Mouse (Mus musculus): Measurements from ENCODE around the gene Atp23. TPM values are rescaled to one million over a fixed set of nuclear protein-coding genes. Genes with fewer than 3 reads are reported as not detected.

Atp23 gene
- polyA plus RNA-seq, 1 experiment from 2014 or later: 16.5 TPM

GRCm38 (mm10) chr10:126931123-126931759 lies 30.1 kb upstream of the Atp23 start:
- Histone ChIP-seq H3K4me2 (replicated peaks; ENCODE audit: low read depth, low read length) (no peak overlapping the region), H3K27ac (ENCODE audit: low read length) (peak overlapping the region; percentile 92), H3K36me3 (ENCODE audit: insufficient read depth, low read length) (no peaks in the 10 kb centered on the region), H3K4me1 (ENCODE audit: insufficient read depth, low read length) (peaks cover 64% of the 10 kb centered on the region), H3K9ac (replicated peaks; ENCODE audit: low read length) (peak overlapping the region; percentile 13), H3K27me3 (ENCODE audit: insufficient read depth, low read length) (no peaks in the 10 kb centered on the region), H3K4me3 (ENCODE audit: low read length) (no peak overlapping the region), H3K9me3 (ENCODE audit: low read length) (no peaks in the 10 kb centered on the region)
- WGBS: 47% methylated on average over 8 of the region's 8 CpGs
- ATAC-seq (ENCODE audit: low FRiP score, low TSS enrichment): peak; percentile 1; the same call in 1 of the 2 replicates

- Histone ChIP-seq H3K9ac (replicated peaks; ENCODE audit: low read length) (peak overlapping the region; percentile 58), H3K4me2 (replicated peaks; ENCODE audit: low read depth, low read length) (peak overlapping the region; percentile 32), H3K9me3 (ENCODE audit: low read length) (no peaks in the 10 kb centered on the region), H3K27me3 (ENCODE audit: insufficient read depth, low read length) (no peaks in the 10 kb centered on the region), H3K4me1 (ENCODE audit: insufficient read depth, low read length) (peaks cover 59% of the 10 kb centered on the region), H3K4me3 (ENCODE audit: low read length) (no peak overlapping the region), H3K27ac (ENCODE audit: low read length) (peak overlapping the region; percentile 96), H3K36me3 (ENCODE audit: insufficient read depth, low read length) (no peaks in the 10 kb centered on the region)
- ATAC-seq (ENCODE audit: low FRiP score, low TSS enrichment): peak; percentile 70
- WGBS: 27% methylated on average over 15 of the region's 15 CpGs
These were observed 29.3 kb upstream of the Atp23 start for GRCm38 (mm10) chr10:126930270-126931121.

GRCm38 (mm10) chr10:126929543-126929942 lies 28.4 kb upstream of the Atp23 start:
- no peaks in the 10 kb centered on the region for H3K27me3 ChIP-seq (ENCODE audit: insufficient read depth, low read length)
- H3K27ac ChIP-seq (ENCODE audit: low read length): peak overlapping the region; percentile 91; the same call in 1 of the 2 replicates
- H3K4me2 ChIP-seq (replicated peaks; ENCODE audit: low read depth, low read length): no peak overlapping the region
- no peak for ATAC-seq (ENCODE audit: low FRiP score, low TSS enrichment)
- H3K4me1 ChIP-seq (ENCODE audit: insufficient read depth, low read length): peaks cover 50% of the 10 kb centered on the region
- H3K4me3 ChIP-seq (ENCODE audit: low read length): no peak overlapping the region
- H3K36me3 ChIP-seq (ENCODE audit: insufficient read depth, low read length): no peaks in the 10 kb centered on the region
- no peaks in the 10 kb centered on the region for H3K9me3 ChIP-seq (ENCODE audit: low read length)
- H3K9ac ChIP-seq (replicated peaks; ENCODE audit: low read length): no peak overlapping the region
- WGBS: 59% methylated on average over 3 of the region's 3 CpGs

- Histone ChIP-seq H3K4me1 (ENCODE audit: insufficient read depth, low read length) (peaks cover 50% of the 10 kb centered on the region), H3K27ac (ENCODE audit: low read length) (peak overlapping the region; percentile 91)
- WGBS: 20% methylated on average over 12 of the region's 12 CpGs
These were observed 27.7 kb upstream of the Atp23 start for GRCm38 (mm10) chr10:126928819-126929206.

GRCm38 (mm10) chr10:126928011-126928818 lies 27.1 kb upstream of the Atp23 start:
- Histone ChIP-seq H3K4me2 (replicated peaks; ENCODE audit: low read depth, low read length) (peak overlapping the region; percentile 92), H3K4me3 (ENCODE audit: low read length) (peak overlapping the region; percentile 58), H3K36me3 (ENCODE audit: insufficient read depth, low read length) (no peaks in the 10 kb centered on the region), H3K9ac (replicated peaks; ENCODE audit: low read length) (peak overlapping the region; percentile 82), H3K27ac (ENCODE audit: low read length) (peak overlapping the region; percentile 91), H3K27me3 (ENCODE audit: insufficient read depth, low read length) (no peaks in the 10 kb centered on the region), H3K9me3 (ENCODE audit: low read length) (no peaks in the 10 kb centered on the region), H3K4me1 (ENCODE audit: insufficient read depth, low read length) (peaks cover 50% of the 10 kb centered on the region)
- under 1% methylated on average over 39 of the region's 39 CpGs for WGBS
- peak; percentile 62 for ATAC-seq (ENCODE audit: low FRiP score, low TSS enrichment)

More at GRCm38 (mm10) chr10:126928819-126929206, 27.7 kb upstream of the Atp23 start:
- no peaks in the 10 kb centered on the region for H3K9me3 ChIP-seq (ENCODE audit: low read length)
- ATAC-seq (ENCODE audit: low FRiP score, low TSS enrichment): no peak
- H3K9ac ChIP-seq (replicated peaks; ENCODE audit: low read length): peak overlapping the region; percentile 82
- peak overlapping the region; percentile 92 for H3K4me2 ChIP-seq (replicated peaks; ENCODE audit: low read depth, low read length)
- no peaks in the 10 kb centered on the region for H3K27me3 ChIP-seq (ENCODE audit: insufficient read depth, low read length)
- peak overlapping the region; percentile 58 for H3K4me3 ChIP-seq (ENCODE audit: low read length)
- no peaks in the 10 kb centered on the region for H3K36me3 ChIP-seq (ENCODE audit: insufficient read depth, low read length)

- ATAC-seq (ENCODE audit: low FRiP score, low TSS enrichment): no peak
These were observed 26.2 kb upstream of the Atp23 start for GRCm38 (mm10) chr10:126927101-126927961.

GRCm38 (mm10) chr10:126925391-126925790 lies 24.2 kb upstream of the Atp23 start:
- Histone ChIP-seq H3K36me3 (ENCODE audit: insufficient read depth, low read length) (no peaks in the 10 kb centered on the region), H3K9ac (replicated peaks; ENCODE audit: low read length) (no peak overlapping the region), H3K4me1 (ENCODE audit: insufficient read depth, low read length) (peaks cover 35% of the 10 kb centered on the region), H3K4me2 (replicated peaks; ENCODE audit: low read depth, low read length) (no peak overlapping the region), H3K27me3 (ENCODE audit: insufficient read depth, low read length) (no peaks in the 10 kb centered on the region), H3K27ac (ENCODE audit: low read length) (no peak overlapping the region), H3K4me3 (ENCODE audit: low read length) (no peak overlapping the region), H3K9me3 (ENCODE audit: low read length) (no peaks in the 10 kb centered on the region)
- no peak for ATAC-seq (ENCODE audit: low FRiP score, low TSS enrichment)

More at GRCm38 (mm10) chr10:126927101-126927961, 26.2 kb upstream of the Atp23 start:
- peak overlapping the region; percentile 82 for H3K9ac ChIP-seq (replicated peaks; ENCODE audit: low read length)
- no peaks in the 10 kb centered on the region for H3K9me3 ChIP-seq (ENCODE audit: low read length)
- peak overlapping the region; percentile 58 for H3K4me3 ChIP-seq (ENCODE audit: low read length)
- peak overlapping the region; percentile 92 for H3K4me2 ChIP-seq (replicated peaks; ENCODE audit: low read depth, low read length)
- H3K27me3 ChIP-seq (ENCODE audit: insufficient read depth, low read length): no peaks in the 10 kb centered on the region
- no peaks in the 10 kb centered on the region for H3K36me3 ChIP-seq (ENCODE audit: insufficient read depth, low read length)
- 16% methylated on average over 11 of the region's 11 CpGs for WGBS
- H3K27ac ChIP-seq (ENCODE audit: low read length): peak overlapping the region; percentile 91
- peaks cover 50% of the 10 kb centered on the region for H3K4me1 ChIP-seq (ENCODE audit: insufficient read depth, low read length)

GRCm38 (mm10) chr10:126924087-126924486 lies 22.9 kb upstream of the Atp23 start:
- Histone ChIP-seq H3K4me3 (ENCODE audit: low read length) (no peak overlapping the region), H3K27ac (ENCODE audit: low read length) (peak overlapping the region; percentile 15; the same call in 1 of the 2 replicates), H3K9ac (replicated peaks; ENCODE audit: low read length) (no peak overlapping the region), H3K4me1 (ENCODE audit: insufficient read depth, low read length) (peaks cover 22% of the 10 kb centered on the region), H3K27me3 (ENCODE audit: insufficient read depth, low read length) (no peaks in the 10 kb centered on the region), H3K36me3 (ENCODE audit: insufficient read depth, low read length) (no peaks in the 10 kb centered on the region), H3K4me2 (replicated peaks; ENCODE audit: low read depth, low read length) (no peak overlapping the region), H3K9me3 (ENCODE audit: low read length) (peaks cover 7% of the 10 kb centered on the region)
- 45% methylated on average over 3 of the region's 3 CpGs for WGBS
- ATAC-seq (ENCODE audit: low FRiP score, low TSS enrichment): no peak

- Histone ChIP-seq H3K4me2 (replicated peaks; ENCODE audit: low read depth, low read length) (no peak overlapping the region), H3K4me3 (ENCODE audit: low read length) (no peak overlapping the region), H3K4me1 (ENCODE audit: insufficient read depth, low read length) (no peaks in the 10 kb centered on the region), H3K9me3 (ENCODE audit: low read length) (peaks cover 7% of the 10 kb centered on the region), H3K27ac (ENCODE audit: low read length) (no peak overlapping the region), H3K9ac (replicated peaks; ENCODE audit: low read length) (no peak overlapping the region), H3K36me3 (ENCODE audit: insufficient read depth, low read length) (no peaks in the 10 kb centered on the region), H3K27me3 (ENCODE audit: insufficient read depth, low read length) (no peaks in the 10 kb centered on the region)
- ATAC-seq (ENCODE audit: low FRiP score, low TSS enrichment): no peak
- WGBS: 98% methylated on average over 3 of the region's 3 CpGs
These were observed 19.1 kb upstream of the Atp23 start for GRCm38 (mm10) chr10:126920220-126920619.

Measured in kidney, embryonic 16.5 days (tissue).